Mouse (Mus musculus) c-Kit-negative CD71-positive TER-119-positive erythroid progenitor cells, embryonic 14.5 days (primary cell): ENCODE results near the gene Wdr82.
"Not testable (repeated sequence)": the region's sequence is repeated elsewhere in the genome, so short reads cannot be mapped to it uniquely, and the experiment has no call there.

ENCODE experiments used
- DNase-seq: peaks from one replicate; pipeline ENCODE4 v3.0.0-alpha.2; 2013; ENCODE audit warnings: low read depth, low spot score

Gene Wdr82

GRCm38 (mm10) chr9:106166709-106167108, 4.0 kb upstream of the Wdr82 start:
- DNase-seq: no peak

GRCm38 (mm10) chr9:106167241-106167640, 3.5 kb upstream of the Wdr82 start:
- no peak for DNase-seq

GRCm38 (mm10) chr9:106167703-106168102, 3.0 kb upstream of the Wdr82 start:
- DNase-seq: no peak

- not testable (repeated sequence) for DNase-seq
Measured at GRCm38 (mm10) chr9:106169006-106169405, 1.7 kb upstream of the Wdr82 start.

DNA sequence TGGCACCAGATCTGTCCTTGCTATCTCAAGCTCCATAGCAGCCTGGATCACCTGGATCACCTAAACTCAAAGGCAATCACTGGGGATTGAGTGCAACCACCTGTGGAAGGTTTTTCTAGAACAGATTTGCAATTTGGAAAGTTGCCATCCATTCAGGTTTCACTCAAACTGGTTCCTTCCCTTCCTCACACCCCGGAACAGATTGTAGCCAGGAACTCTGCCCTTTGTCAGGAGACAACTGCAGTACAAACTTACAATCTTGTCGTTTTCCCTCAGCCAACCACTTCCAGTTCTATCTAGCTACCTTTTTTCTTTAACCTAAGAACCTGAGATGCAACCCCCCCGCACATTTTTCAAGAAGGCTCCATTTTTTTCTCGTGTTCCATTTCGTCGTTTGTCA, 811 bp upstream of the Wdr82 start:
- DNase-seq: no peak

- no peak for DNase-seq
Measured at GRCm38 (mm10) chr9:106171346-106172158, 824 bp downstream of the Wdr82 start.

DNA sequence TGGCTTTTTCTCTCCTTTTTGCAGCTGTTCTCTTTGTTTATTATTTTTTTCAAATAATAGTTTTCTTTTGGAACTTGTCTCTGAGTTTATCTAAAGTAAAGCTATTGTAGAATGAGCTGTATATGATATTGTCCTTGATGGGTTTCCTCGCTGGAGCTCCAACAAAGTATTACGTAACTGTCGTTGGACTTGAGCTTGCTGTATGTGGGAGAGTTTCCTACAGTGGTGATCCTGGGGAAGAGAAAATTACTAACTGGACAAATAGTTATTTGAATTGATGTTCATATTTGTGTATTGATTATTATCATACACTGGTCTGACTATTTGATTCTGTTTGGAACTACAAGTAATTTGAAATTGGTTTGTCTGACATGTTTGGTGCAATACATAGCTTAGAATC, 1.8 kb downstream of the Wdr82 start:
- no peak for DNase-seq

DNA sequence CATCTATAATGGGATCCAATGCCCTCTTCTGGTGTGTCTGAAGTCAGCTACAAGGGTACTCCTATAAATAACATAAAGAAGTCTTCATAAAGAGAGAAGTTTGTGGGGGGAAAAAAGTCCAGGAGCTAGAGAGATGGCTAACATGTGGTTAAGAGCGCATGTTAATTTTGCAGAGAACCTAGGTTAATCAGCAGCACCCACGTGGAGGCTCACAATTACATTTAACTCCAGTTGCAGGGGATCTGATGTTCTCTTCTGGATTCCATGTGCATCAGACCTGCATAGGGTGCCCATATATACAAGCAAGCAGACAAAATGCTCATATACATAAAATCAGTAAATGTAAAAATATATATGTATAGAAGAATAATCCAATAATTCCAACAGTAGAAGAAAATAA, 2.6 kb downstream of the Wdr82 start:
- no peak for DNase-seq

DNA sequence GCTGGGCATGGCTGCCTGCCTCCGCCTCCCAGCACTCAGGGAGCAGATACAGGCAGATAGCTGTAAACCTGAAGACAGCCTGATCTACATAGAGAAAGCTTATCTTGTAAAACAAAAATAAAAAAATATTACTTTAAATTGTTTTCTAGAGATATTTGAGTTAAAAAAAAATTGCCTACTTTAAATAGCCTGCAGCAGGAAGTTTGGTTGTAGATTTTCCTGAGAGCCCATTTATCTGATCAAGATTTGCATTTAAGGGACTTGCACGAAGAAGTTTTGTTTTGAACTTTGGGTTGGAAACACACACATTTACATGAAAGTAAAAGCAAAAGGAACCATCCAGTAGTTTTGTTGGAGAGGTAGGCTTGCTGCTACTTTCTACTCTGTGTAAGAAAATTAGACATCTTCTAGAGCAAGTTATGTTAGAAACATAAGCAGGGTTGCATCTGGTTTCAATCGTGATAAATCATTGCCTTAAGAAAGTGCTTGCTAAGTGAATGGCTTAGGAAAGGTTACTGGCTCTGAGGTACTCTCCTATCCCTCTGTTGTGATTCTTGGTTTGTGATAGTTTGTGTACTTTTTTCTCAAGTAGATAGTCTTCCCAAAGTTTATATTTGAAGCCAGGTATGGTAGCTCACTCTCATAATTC, 4.9 kb downstream of the Wdr82 start:
- DNase-seq: no peak

DNA sequence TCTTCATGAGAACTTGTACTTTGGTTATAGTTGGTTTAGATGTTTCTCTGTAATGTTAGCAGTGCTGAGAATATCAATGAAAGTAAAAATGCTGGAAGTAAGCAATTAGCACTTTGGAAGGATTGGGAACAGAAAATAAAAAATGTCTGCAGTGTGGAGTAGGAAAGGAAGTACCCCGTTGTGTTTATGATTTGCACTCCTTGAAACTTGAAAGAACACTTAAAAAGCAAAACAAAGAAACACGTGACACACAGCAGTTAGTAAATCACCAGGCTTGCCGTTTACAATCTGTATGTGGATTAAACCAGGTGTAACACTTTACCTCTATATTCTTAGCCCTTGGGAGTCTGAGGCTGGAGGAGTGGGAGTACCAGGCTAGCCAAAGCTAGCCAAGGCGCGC, 6.0 kb downstream of the Wdr82 start:
- DNase-seq: no peak

- no peak for DNase-seq
Measured at GRCm38 (mm10) chr9:106177799-106178198, 7.1 kb downstream of the Wdr82 start.

- DNase-seq: no peak
Measured at GRCm38 (mm10) chr9:106179454-106179853, 8.7 kb downstream of the Wdr82 start.

GRCm38 (mm10) chr9:106179964-106180363, 9.2 kb downstream of the Wdr82 start:
- DNase-seq: no peak

GRCm38 (mm10) chr9:106182146-106182545, 11.4 kb downstream of the Wdr82 start:
- DNase-seq: no peak

DNA sequence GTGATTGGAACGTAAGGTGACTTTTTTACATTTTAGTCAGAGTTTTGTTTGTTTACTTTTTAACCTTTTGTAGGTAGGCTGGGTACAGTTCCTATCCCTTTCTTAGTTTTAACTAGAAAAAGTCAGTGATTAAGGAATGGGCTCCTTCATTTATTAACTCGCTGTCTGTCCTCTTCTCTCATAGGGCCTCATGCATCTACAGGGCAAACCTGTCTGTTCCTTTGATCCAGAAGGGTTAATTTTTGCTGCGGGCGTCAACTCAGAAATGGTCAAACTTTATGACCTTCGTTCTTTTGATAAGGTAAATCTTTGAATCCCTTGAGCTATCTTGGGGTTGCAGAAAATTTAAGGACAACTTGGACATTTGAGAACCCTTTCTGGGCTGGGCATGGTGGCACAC, 13.3 kb downstream of the Wdr82 start:
- DNase-seq: no peak

DNA sequence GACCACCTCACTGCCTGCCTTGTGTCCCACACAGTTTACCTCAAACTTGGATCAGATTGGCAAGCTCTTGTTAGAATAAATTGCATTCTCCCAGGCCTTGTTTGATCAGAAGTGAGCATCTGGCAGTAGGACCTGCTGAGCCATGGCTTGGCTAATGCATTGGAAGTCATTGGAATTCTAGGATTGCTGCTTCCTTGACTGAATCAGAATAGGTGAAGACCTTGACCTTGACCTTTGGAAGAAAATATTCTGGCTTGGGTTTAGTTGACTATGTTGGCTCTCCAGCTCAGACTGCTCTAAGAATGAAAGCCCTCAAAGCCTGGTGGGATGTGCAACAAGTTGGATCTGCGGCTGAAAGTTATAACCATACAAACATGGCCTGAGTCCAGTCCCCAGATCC, 20.6 kb downstream of the Wdr82 start:
- no peak for DNase-seq

DNA sequence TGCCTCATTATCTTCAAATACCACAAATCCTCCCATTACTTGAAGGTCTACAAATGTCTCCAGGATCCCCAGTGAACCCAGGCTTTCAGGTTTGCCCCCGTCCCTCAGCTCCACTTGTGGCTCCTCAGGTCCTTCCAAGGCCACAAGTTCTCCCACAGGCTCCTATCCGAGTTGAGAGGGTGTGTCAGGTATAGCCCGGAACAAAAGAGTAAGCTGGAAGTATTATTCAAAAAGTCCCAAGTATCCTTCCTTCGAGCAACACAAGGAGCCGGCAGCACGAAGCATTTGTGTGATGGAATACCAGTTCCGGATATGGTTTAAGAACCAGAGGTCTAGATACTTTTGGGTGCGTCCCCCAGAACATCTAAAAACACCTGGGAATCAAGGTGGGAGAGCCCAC, 21.3 kb downstream of the Wdr82 start:
- DNase-seq: no peak

DNA sequence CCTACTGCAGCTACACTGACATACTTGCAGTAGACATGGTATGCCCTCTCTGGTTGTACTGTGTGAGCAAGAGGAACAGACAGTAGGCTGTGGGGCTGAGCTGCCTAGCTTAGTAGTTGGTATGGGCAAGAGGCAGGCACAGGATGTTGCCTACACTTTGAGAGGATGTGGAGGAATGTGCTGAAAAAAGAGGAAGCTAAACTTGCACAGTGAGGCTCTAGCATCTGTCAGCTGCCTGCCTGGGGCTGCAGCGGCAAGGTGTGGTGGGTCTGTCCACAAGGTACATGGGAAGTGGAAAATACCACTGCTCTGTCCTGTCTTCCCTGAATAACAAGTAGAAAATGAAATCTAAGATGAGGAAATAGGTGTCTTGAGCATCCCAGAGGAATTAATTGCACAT, 22.3 kb downstream of the Wdr82 start:
- DNase-seq: no peak

DNA sequence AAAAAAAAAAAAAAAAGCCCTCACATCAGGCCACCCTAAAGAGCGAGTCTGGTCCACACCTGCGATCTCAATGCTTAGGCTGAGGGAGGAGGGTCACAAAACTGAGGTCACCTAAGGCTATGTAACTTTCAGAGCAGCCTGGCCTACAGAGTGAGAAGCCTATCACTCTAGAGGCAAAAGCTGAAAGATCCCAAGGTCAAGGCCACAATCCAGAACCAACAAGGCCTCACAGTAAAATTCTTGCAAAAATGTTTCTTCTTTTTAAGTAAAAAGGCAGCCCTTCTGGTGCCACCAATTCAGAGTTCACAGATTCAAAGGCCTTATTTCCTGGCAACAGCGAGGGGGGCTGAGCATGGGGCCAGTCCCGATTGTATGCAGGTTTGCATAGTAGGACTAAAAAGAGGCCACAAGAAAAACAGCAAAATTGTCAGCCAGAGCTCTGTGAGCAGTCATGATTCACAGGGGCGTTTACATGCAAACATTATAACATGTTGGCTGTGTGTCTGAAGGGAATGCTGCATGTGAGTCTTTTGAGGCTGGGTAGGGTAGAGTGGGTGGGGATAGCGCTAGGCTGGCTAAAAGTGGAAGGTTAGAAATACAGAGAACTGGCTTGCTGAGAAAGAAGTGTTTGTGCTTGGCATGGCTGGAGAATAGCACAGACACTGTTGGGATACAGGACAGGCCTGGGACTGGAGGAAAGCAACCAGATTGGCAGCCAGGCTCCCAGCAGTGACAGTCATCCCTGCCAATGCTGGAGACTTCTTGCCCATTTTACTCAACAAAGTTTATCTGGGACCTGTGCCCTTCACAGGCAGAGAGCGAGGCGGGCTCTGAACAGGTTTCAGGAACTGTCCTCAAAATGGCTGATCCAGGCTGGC, 23.4 kb downstream of the Wdr82 start:
- no peak for DNase-seq

DNA sequence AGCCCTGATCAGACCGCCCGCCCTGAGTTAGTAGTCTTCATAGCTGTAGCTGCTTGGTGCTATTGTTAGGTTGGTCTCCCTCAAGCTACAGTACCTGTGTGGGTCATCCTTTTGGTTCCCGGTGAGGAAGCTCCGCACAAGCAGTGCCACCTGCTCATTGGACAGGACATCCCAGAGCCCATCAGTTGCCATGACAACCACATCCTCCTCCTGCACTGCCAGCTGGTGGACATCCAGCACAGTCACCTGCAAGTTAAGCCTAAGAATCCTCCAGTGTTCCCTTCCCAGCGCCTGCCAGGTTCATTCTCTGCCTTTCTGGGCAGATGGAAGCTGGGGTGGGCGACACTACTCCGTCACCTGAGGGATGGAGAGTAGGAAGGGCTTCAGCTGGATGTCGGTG, 25.0 kb downstream of the Wdr82 start:
- DNase-seq: no peak

DNA sequence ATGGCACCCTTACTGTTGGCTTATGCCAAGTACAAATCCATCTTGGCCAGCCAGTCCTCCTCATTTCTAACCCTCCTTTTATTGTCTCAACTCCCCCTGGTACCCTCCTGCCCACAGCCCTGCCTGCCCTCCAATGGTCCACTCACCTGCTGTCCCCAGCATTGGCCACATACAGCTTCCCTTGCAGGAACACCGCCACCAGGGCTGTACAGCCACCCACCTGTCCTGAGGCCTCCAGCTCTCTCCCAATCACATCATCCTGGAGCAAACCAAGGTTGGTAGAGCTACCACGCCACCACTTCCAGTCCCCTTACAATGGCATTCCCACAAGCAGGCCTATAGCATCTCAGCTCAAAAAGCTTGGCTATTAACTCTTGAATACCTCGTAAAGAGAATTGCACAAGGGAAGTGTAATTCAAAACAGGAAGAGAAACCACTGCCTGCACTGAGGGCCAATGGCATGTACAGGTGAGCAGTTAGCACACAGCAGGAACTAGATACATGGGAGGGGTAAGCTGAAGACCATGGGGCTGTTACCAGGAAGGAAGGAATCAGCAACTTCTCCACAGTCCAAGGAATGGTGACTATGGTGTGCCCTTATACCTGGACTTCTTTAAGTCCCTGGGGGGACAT, 26.5 kb downstream of the Wdr82 start:
- DNase-seq: no peak

- no peak for DNase-seq
Measured at GRCm38 (mm10) chr9:106197732-106198131, 27.0 kb downstream of the Wdr82 start.
